Mouse (Mus musculus) fibroblast of lung, adult 2 months (primary cell): Measurements from ENCODE around the gene Ankrd33b.

Source experiments
- DNase-seq: peaks from one replicate; pipeline ENCODE4 v3.0.0-alpha.2; 2011; ENCODE audit warnings: low read depth

Gene Ankrd33b

GRCm38 (mm10) chr15:31304302-31304701 is 63.2 kb downstream of the Ankrd33b start:
- DNase-seq = no peak

DNA sequence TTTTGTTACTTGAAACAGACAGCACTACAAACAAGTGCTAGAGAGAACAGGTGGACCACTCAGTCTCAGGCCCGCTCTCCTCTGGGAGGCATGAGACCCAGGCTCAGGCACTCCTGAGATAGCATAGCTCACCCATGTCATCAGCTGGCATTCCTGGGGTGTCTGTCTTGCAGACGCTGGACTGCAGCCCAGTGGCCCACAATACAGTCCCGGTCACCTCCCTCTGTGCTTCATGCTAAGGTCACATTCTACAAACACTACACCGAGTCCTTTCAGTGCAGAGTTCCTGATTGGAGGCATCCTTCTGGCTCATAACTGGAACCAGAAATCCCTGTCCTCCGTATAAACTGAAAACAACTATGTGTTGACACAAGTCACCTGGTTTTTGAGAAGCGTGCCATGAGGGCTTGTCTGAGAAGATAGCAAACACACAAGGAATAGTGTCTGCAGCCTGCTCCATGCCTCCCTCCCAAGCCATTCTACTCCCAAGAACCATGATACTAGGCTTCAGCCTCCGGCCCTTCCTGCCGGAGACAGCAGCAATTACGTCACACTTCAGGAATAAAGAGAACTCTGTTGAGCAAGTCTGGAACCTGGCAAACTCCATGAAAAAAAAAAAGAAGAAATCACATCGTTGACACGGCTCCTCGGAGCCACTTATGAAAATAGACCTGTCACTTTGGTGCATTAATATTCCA is 65.1 kb downstream of the Ankrd33b start:
- peak; percentile 33 for DNase-seq

- DNase-seq = no peak
These were observed 68.1 kb downstream of the Ankrd33b start for GRCm38 (mm10) chr15:31299258-31299917.

DNA sequence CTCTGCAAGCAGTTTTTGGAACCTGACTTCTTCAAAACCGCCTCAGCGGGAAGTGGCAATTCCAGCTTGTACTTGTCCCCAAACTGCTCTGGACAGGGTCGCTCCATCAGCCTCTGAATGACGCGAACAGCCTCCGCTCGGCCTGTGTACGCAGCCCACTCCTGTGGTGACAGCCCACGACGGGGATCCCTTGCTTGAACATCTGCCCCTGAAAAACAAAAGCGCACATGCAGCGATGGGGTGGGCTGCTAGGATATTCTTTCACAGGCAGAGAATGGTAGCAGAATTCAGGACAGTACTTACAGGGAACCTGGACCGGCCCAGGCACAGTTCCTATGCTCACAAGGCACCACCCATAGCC is 69.8 kb downstream of the Ankrd33b start:
- no peak for DNase-seq

DNA sequence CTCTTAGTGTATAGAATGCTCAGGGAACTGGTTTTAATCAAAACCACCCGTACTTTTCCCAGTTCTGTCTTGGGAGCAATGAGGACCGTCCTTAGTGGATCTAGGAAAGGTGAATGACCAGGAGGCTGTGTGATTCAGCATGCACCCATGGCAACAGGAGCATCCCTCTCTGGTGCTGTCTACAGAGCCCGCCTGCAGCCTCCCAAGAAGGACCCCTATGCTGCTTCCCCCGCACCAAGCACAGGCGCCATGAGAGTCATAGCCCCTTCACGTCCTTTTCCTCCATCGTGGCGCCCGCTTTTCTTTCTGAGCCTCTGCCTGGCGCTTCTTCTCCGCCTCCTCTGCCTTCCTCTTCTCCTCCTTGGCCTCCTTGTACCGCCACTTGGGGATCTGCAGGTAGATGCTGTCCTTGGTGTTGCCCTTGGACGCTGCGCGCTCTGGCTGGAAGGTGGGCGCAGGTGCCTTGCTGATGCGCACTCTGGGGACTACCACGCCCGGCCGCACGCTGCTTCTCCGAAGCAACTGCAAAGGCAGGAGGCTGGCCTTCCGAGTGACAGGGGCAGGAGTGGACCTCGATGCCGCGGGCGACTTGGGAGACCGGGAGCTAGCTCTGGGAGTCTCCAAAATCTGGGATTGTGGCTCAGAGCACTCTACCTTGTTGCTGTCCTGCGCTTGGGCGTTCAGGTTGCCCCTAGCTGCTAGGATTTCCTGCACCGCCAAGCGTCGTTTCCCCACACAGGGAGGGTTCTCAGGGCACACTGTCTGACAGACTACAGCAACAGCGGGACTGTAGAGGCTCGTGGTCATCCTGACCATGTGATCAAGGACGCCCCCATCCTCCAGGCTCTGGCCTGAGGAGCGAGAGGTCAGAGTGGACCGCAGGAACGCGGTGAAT is 70.4 kb downstream of the Ankrd33b start:
- no peak for DNase-seq

GRCm38 (mm10) chr15:31294311-31294710 is 73.2 kb downstream of the Ankrd33b start:
- no peak for DNase-seq

DNA sequence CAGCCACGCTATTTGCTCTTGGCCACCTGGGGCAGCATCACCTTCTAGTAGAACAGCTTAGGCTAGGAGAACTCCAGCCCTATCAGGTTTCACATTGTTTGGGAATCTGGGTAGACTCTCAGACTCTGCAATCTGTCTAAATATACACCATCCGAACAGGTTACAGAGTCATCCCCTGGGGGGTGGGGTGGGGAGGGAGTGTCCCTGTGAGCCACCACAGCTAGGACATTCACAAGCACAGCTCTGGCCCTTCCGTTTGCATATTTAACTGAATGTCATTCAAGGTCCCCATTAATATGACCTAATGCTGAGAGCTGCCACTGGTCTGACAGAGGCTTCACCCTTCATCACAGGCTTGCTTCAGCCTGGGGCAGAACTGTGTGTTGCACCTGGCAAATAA is 74.9 kb downstream of the Ankrd33b start:
- no peak for DNase-seq

GRCm38 (mm10) chr15:31285695-31286094 is 81.8 kb downstream of the Ankrd33b start:
- no peak for DNase-seq

DNA sequence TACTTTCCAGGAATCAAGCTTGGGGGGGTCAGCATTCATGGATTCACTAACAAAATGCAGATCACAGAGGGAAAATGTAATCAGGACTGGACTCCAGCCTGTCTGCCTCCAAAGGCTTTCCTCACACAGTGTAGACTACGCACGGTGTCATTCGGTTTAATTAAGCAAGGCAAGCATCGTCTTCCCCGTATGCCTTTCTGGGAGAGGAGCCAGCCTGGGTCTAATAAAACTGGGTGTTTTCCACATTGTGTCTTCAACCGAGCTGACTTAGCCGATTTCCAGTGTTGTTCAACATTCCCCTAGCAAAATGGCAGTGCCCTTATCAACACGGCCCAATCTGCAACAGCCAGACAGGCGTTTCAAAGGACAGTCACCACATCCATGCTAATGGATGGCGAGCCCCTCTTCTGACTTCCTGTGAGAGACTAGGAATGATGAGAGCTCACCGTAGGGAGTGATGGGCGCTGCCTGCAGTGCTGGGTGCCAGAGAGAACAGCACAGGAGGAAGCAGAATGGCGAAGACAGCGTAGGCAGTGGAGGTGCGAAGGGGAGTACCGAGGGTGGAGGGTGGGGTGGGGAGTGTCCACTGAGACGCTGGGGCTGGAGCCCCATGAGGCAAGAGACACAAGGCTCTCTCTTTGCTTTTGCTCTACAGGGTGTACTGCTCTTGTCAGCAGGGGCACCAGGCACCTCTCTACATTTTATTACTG is 82.4 kb downstream of the Ankrd33b start:
- no peak for DNase-seq

DNA sequence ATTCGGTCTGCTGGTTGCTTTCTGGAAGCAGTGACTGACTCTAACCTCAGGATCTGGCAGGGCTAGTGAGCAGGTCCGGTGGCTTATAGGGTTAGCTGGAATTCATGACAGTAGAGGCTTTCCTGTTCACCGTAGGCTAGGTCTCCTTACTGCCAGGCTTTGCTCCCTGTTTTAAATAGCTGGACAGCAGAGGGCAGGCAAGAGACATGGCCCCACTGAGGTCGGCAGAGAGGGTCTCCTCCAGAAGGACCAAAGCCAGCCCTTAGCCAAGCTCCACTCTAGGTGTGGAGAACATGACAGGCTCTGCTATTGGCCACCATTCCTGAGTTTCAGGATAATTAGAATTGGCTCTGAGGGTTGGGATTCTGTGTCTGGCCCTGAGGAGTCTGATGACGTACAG is 83.4 kb downstream of the Ankrd33b start:
- no peak for DNase-seq

GRCm38 (mm10) chr15:31282353-31282752 is 85.2 kb downstream of the Ankrd33b start:
- DNase-seq = no peak

DNA sequence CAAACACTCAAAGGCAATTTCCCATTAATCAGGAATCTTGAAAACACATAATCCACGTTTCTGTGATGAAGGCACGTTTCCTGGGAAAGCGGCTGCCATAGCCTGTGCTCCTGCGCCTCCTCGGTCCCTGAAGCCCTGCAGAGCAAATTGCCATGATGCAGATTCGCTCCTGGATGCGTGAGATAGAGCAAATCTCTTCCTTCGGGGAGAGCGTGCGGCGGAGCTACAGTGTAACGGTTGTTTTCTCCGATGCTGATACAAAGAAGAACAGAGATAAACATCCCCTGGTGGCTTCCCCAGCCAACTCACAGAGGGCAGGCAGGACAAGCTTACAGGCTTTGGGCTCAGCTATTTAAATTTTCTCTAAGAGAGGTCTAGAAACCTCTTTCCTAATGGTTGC is 85.7 kb downstream of the Ankrd33b start:
- no peak for DNase-seq

DNA sequence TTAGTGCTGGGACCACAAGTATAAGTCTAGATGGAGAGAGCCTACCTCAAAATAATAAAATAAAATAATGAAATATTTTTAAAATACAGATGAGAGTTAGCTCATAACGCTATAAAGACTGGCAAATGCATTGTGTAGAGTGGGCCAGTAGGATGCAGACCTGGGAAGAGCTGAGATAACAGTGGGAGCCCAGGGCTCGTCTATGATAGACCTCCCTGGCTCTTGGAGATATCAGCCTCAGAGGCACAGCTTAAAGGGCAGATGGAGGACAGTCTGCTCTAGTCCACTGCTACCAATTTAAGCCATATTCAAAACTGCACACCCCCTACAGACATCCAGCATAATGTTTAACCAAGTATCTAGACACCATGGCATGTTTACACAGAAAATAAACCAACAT is 86.8 kb downstream of the Ankrd33b start:
- no peak for DNase-seq

- no peak for DNase-seq
These were observed 87.5 kb downstream of the Ankrd33b start for GRCm38 (mm10) chr15:31280059-31280458.

DNA sequence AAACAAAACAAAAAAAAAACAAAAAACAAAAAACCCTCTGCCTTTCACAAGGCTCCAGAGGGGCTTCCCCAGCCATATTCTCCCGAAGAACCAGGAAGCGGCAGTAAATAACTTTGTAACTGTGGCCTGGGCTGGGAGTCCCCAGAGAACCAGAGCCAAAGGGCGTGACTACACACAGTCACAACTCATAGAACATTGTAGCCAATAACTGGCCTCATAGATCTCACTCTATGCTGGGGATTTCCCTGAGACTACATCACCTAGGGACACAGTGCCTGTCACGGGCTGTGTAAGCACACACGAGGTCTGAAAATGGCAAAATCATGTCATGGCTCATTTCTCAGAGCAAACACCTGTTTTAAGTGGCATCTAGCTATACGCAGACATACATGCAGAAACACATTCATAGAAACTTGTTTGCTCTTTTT is 87.9 kb downstream of the Ankrd33b start:
- no peak for DNase-seq

- DNase-seq = no peak
These were observed 88.4 kb downstream of the Ankrd33b start for GRCm38 (mm10) chr15:31279120-31279519.

GRCm38 (mm10) chr15:31278090-31278489 is 89.4 kb downstream of the Ankrd33b start:
- DNase-seq = no peak

DNA sequence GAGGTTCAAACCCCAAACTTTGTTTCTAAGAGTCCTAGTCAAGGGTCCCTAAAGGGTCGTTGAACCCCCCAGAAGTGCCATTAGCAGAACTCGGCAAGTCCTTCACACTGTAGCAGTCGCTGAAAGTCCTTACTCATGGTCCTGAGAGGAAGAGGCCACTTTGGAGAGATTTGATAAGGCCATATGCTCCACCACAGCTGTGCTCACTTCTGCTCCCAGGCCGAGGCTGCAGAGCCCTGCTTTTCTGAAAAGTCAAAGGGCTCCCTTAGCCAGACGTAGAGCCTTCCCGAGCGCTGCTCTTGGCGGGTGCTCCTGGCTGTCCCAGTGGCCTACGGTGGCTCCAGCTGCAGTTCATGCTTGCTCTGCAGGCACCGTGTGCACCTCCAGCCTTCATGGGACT is 94.0 kb downstream of the Ankrd33b start:
- no peak for DNase-seq

DNA sequence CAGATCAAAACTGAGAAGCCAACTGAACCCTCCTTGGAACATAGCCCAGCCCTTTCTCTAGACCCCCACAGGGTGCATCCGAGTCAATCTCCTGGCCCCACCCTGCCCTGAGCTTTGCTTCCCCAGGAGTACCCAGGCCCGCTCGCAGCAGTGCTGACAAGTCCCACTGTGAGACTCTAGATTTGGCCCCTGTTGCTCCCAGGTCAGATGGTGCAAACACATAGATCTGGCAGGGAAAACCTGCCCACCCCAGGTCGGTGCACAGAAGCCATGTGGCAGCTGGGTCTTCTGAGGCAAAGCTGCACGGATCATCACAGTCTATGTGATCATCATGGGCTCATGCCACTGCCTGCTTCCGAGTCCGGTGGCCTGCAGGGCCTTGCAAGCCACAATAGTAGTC is 94.8 kb downstream of the Ankrd33b start:
- DNase-seq = no peak

- DNase-seq = no peak
These were observed 98.0 kb downstream of the Ankrd33b start for GRCm38 (mm10) chr15:31269558-31269957.

DNA sequence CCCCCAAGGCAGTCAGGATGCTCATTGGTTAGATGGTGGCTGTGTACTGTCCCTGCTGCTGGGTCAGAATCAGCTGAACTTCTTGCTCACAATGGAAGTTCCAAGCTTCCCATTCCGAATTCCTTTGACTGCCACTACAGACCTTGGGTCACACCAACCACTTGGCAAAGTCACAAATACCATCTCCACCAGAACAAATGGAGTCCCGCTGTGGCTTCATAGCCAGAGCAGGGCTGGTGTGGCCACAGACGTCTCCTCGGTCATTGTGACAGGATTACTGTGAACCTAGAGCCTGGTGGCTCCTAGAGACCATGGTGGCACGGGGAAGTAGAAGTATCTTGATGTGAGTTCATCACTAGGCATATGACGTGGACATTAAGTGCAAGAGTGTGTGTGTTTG is 99.4 kb downstream of the Ankrd33b start:
- DNase-seq = no peak

GRCm38 (mm10) chr15:31265845-31266244 is 101.7 kb downstream of the Ankrd33b start:
- DNase-seq = no peak
